Mouse (Mus musculus): ENCODE measurements around the gene Phf23.

- no peak for TF ChIP-seq CTCF (IDR thresholded peaks at IDR 0.05; ENCODE audit: low read depth)
- TF ChIP-seq EP300 (optimal IDR thresholded peaks at IDR 0.05): no peak
Measured at GRCm38 (mm10) chr11:70018131-70018990, 22.8 kb downstream of the Phf23 start.

Data from stomach, postnatal 0 days (tissue).